Mouse (Mus musculus) fat pad, adult 2 months (tissue): ENCODE results near the gene Kdm2b.

Experiments used
- DNase-seq: peaks from one replicate; pipeline ENCODE4 v3.0.0-alpha.2; 2011; ENCODE audit warnings: low read depth, low spot score; ENCODE audit errors: extremely low read depth

Kdm2b gene

DNA sequence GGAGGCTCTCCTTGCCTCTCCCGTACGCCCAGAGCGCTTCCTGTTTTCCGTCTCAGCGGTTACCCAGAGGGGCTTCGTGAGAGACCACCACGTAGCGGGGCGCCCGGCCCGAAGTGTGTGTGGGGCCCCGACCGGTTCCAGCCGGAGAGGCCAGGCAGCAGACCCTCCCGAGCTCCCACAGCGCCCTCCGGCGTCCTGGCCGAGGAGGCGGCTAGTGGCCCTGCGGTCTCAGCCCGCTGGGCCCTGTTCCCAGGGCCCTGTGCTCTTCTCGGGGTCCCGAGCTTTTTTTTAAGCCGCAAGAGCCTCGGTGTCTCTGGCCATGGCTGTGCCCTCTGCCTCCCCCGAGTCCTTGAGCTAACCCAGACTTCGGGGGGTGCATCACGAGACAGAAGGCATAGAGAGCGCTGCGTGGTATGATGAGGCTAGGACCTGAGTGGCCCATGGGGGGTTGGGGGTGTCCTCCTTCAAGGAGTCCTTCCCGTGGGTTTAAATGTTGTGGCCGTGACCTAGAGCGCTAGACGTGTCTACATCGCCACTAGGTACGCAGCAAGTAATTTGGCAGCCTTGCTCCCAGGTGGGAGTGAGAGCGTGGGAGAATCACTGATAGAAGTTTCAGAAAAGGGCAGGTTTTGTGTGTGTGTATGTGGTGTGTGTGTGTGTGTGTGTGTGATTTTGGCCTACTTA, 139.2 kb downstream of the Kdm2b start:
- DNase-seq: no peak

- peak; percentile 64 for DNase-seq
Observed at GRCm38 (mm10) chr5:122849521-122850318, 139.9 kb downstream of the Kdm2b start, which contains the start of gene Rnf34. Gene Rnf34, plus strand, starts transcription at chr5:122850048.

- no peak for DNase-seq
Observed at GRCm38 (mm10) chr5:122843799-122844198, 145.8 kb downstream of the Kdm2b start.

- DNase-seq: no peak
Observed at GRCm38 (mm10) chr5:122841126-122841525, 148.5 kb downstream of the Kdm2b start.

- no peak for DNase-seq
Observed at GRCm38 (mm10) chr5:122832996-122833395, 156.6 kb downstream of the Kdm2b start.

- no peak for DNase-seq
Observed at GRCm38 (mm10) chr5:122832536-122832935, 157.1 kb downstream of the Kdm2b start.

DNA sequence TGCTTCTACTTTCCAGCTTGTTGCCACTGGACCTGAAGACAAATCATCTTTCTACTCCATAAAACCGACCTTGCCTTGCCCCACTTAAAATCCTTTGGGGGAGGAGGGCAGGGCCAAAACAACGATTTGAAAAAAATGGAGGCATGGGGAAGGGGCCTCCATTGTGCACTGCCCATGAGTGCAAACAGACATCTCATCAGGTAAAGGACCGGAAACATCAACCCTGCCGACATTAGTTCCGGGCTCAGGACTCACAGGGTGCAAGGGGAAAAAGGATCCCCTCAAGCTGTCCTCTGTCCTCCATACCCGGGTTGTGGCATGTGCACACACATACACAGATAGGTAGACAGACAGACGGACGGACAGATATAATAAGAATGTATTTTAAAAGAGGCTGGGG, 164.5 kb downstream of the Kdm2b start:
- no peak for DNase-seq

GRCm38 (mm10) chr5:122824450-122824849, 165.2 kb downstream of the Kdm2b start:
- DNase-seq: no peak

DNA sequence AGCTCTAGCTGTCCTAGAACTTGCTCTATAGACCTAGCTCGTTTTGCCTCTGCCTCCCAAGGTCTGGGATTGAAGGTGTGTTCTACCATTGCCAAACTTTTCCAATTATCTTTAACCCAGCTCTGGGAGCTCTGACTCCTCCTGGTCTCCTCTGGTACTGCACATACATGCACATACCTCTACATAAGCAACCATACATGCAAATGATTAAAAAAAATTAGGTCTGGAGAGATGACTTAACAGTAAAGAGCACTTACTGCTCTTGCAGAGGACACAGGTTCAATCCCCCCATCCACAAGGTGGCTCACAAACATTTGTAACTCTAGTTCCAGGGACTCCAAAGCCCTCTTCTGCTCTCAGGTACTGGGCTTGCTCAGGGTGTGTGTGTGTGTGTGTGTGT, 165.6 kb downstream of the Kdm2b start:
- DNase-seq: no peak

- no peak for DNase-seq
Observed at GRCm38 (mm10) chr5:122822441-122822840, 167.2 kb downstream of the Kdm2b start.

GRCm38 (mm10) chr5:122821524-122821885, 168.1 kb downstream of the Kdm2b start:
- DNase-seq: no peak

DNA sequence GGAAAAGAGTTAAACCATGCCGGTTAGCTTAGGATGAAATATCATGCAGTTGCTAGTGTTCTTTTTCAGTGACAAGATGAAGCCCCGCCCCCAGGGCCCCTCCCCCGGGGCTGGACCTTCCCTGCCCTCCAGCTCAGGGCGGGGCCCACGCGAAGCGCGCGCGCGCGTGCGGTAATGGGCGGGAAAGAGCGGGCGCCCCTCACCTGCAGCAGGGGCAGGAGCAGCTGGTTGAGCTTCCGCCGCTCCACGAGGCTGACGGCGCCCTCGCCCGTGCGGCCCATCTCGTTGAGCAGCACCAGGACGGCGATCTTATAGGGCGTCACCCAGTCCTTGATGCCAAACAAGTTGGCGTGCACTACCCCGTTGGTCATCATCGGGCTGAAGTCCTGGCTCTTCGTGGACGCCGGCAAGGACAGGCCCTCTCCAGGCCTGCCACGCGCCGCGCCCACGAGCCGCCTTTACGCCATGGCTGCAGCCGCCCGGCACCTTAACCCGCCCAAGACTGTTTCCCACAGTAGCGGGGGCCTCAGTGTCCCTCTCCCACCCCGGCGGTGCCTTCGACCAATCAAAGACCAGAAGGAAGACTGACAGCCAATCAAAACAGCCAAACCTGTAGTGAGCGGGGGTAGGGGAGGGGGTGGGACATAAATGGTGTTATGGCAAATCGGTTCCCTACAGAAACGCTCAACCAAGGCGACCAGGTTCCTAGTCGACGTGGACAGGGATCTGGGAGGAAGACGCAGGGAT, 168.7 kb downstream of the Kdm2b start, which contains the start of gene Anapc5:
TSS of gene Anapc5 (minus strand) at position 563 of the 747 bp plus-strand sequence.
- DNase-seq: peak; percentile 82
